Mouse (Mus musculus) common myeloid progenitor, adult 5-6 weeks (primary cell): ENCODE data around the gene Sarnp. TPM values are rescaled to one million over a fixed set of nuclear protein-coding genes. Genes with fewer than 3 reads are reported as not detected.

Source experiments
- ATAC-seq: replicated peaks from 2 replicates; pipeline ENCODE4 v1.8.0; 2016; ENCODE audit warnings: low read depth, mild to moderate bottlenecking, moderate TSS enrichment, inconsistent platforms; ENCODE audit not compliant: poor library complexity, severe bottlenecking
- total RNA-seq: library from RNA; stranded (forward); fragments of 200-1000, 187-1606 nt; gene quantifications from 2 replicates; pipeline ENCODE4 v1.2.3, GENCODE M21; 2017

The Sarnp gene
- total RNA-seq, 1 experiment from 2014 or later: 212 TPM

- ATAC-seq: peak; percentile 17
Observed at GRCm38 (mm10) chr10:128910066-128910841, 93.1 kb downstream of the Sarnp start.

DNA sequence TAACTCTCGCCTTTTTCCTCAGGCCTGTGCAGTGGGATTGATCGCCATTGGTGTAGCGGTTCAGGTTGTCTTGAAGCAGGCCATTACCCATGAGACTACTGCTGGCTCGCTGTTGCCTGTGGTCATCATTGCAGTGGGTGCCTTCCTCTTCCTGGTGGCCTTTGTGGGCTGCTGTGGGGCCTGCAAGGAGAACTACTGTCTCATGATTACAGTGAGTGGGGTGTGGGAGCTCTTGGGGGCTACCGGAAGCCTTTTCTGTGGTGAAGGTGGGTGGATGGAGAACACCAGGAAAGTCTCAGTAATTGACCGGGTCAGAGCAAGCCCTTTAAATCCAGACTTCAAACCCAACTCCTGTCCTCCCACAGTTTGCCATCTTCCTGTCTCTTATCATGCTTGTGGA lies 94.3 kb downstream of the Sarnp start:
- ATAC-seq: peak; percentile 34

DNA sequence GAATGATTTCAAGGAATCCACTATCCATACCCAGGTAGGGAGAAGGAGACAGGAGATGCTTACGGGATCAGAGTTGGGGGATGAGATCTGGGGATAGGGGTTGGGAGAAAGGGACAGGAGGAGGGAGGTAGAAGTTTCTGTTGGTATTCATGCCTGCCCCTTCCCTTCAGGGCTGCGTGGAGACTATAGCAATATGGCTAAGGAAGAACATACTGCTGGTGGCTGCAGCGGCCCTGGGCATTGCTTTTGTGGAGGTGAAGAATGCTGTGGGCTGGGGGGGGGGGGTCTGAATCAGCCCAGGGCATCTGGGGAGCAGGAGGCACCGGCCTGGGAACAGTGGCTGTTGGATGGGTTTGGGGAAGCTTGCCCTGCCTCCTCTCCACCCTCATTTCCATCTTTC lies 95.1 kb downstream of the Sarnp start:
- no peak for ATAC-seq

DNA sequence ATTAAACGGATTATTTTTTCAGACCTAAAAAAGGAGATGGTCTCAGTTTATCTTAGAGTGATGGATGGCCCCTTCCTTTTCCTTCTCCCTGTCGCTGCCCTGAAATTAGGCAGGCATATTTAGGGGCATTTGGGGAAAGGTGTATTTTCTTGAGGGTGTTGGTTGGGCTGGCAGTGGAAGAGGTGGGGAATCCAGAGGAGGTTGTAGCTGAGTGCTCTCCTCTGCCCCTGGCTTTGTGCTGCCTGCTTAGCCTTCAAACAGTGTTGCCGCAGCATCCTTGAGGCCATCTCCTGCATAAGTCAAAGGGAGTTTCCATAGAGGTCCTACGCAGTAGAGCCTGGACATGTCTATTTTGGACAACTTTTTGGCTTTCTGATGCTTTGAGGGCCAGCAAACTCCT lies 95.7 kb downstream of the Sarnp start:
- ATAC-seq: no peak

DNA sequence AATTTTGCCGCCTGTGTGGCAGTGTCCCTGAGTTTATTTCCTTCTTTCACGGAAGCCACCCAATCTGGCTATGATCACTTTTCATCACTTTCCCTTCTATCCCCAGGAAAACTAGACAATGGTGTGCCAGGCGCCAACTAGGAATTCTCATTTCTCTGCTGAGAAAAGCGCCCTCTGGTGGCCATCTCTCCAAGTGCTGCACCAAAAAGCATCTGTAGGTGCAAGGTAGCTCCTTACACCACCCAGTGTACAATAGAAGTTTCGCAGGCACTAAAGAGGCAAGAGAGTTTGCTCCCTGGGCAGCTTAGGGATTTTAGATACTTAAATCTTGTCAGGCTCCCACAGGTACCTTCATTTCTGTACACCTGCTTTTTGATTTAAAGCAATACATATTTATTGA lies 96.1 kb downstream of the Sarnp start:
- ATAC-seq: peak; percentile 65

- no peak for ATAC-seq
Observed at GRCm38 (mm10) chr10:128913696-128914095, 96.6 kb downstream of the Sarnp start.

DNA sequence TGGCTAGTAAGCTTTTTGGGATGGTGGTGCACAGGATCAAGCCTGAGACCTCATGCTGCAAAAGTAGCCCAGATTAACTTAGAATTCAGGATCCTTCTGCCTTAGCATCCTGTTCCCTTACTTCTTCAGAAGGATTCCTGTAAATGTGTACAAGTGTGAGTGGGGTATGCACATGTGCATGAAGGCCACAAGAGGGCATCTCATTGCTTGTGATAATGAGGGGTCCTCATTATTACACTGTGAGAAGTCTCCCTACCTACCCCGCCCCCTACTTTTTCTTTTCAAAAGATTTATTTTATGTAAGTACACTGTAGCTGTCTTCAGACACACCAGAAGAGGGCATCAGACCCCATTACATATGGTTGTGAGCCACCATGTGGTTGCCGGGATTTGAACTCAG lies 98.4 kb downstream of the Sarnp start:
- no peak for ATAC-seq

DNA sequence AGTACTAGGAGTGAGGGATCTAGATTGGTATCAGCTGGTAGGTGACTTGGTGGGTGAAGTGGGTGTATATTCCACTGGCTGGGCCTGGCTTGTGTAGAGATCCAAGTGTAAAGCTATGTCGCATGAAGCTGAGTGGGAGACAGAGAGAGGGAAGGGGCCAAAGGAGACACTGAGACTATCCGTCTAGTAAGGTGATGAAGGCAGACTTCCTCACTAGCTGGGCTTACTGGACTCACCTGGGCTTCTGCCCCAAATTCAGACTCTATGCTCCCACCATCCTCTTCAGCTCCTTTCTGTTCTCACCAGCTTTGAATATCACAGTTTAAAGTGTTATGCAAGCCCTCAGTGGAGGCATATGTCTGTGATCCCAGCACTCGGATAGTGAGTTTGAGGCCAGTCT lies 99.5 kb downstream of the Sarnp start:
- no peak for ATAC-seq

DNA sequence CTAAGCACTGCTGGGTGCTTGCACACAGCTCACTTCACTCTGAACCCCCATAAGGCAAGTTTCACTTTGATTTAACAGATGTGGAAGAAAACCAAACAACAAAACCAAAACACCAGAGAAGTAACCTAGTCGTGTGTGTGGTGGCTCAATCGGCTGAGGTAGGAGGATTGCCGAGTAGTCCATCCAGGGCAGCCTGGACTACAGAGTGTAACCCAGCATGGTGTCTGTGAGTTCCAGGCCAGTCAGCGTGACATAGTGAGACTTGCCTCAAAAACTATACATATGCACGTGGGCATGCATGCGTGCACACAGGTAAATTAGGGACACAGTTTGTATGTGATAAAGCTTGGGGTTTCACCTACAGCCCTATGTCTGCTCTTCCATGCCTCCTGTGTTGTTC lies 100.3 kb downstream of the Sarnp start:
- ATAC-seq: no peak

DNA sequence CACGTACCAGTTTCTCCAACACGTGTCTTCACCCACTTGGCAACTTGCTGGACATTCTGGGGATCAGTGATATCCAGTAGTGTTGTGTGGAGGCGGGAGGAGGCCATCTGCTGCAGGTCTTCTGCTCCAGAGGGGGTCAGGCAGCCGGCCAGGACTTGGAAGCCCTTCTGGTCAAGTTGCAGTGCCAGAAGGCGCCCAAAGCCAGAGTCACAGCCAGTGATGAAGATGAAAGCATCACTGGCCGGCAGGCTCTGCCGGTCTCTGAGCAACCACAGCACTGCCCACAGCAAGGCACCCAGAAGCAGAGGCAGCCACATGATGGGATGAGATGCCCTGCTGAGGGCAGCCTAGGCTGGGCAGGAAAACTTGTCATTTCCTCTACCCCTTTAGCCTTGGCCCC lies 101.1 kb downstream of the Sarnp start:
- ATAC-seq: no peak

GRCm38 (mm10) chr10:128919203-128919631 lies 102.1 kb downstream of the Sarnp start:
- no peak for ATAC-seq

- ATAC-seq: no peak
Observed at GRCm38 (mm10) chr10:128919966-128920365, 102.8 kb downstream of the Sarnp start.

DNA sequence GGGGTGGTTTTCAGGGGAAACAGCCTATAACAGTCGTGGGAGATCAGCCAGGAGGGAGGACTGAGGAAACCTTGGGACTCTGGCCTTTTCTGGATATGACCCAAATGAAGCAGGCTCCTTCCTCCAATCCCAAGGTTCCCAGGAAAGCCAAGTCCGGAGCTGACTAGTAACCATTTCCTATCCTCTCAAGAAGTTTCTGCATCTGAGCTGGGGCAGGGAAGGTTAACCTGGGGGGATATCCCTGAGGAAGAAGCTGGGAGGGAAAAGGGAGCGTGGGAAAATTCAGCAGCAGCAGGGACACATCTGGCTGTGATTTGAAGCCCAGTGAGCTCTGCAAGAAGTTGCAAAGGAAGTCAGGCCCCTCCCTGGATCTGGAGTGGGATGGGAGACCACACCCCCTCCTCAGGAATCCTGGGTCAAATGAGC lies 103.6 kb downstream of the Sarnp start:
- ATAC-seq: no peak

GRCm38 (mm10) chr10:128921251-128921650 lies 104.1 kb downstream of the Sarnp start:
- no peak for ATAC-seq

DNA sequence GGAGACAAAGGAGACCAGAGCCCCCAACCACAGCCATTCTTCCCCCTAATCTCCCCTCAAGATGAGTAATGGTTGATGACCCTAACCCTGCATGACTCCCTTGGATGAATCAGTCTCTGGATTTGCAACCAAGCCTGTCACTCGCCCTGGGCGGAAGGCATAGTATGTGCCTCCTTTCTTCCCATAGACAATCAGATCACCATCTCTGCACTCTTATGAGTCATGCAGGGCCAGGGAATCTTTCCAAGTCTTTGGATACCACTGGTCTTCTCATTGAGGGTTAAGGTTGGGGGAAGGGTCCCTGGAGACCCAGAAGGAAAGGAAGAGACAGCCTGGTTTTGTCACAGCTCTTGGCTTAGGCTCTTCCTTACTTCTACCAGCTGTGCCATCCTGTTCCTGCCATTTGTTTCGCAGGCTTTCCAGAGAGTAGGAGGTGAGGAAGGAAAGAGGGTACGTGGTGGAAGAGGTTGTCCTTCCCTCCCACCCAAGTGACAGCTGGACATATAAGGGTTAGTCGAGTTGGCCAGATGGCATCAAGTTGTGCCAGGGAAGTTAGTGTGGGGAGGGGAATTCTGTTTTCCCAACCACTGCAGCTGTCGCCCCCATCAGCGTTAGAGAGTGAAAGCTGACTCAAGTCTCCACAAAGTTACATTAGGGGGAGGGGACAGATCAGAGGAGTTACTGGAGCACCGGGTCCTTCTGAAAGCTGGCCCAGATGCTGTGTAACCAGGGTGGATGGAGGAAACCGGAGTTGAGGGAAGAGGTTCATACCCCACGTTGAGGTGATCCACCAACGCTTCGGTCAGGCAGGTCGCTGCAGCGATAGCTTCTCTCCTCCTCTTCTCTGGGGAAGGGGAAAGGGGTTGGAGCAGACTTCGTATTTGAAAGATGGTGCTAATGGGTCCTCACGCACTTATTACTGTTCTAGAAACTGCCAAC lies 105.0 kb downstream of the Sarnp start:
- no peak for ATAC-seq

DNA sequence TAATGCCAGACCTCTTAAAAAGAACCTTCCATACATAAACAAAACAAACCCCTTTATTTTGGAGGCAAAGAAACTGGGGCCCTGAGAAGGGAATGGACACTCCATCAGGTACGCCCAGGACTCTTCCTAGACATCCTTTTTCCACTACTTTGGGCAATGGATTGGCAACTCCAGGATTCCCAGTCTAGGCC lies 105.6 kb downstream of the Sarnp start, which contains the start of gene Rdh5:
Gene Rdh5 (minus strand): TSS at position 67 of the 191 bp plus-strand sequence.
- ATAC-seq: no peak

DNA sequence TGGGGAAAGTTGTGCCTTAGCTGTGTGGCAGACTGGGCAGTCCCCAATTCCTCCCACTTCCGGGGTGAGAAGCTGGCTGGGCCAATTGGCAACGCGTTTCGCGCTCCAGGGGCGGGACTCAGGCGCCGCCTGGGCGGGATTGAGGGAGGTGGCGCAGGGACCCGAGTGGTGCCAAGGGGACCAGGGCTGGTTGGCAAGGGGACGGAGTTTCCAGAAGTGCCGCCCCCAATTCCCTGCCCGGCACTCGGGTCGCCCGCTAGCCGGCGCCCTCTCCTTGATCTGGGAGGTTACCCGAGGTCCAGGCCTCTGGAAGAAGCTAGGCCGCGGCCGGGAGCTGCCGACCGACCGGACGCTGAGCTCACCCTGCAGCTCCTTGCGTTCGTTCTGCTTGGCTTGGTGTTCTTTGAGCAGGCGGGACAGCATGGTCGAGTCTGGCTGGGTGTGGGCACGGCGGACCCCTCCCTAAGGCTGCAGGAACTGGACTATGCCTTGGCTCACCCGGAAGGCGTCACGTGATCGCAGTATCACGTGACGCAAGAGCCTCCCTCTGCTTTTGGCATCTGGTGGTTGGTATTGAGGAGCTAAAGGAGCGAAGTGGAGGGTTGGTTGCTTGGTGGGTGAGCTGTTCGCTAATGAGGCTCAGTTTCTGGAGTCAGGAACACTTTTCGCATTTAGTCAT lies 106.0 kb downstream of the Sarnp start:
- ATAC-seq: peak; percentile 91

DNA sequence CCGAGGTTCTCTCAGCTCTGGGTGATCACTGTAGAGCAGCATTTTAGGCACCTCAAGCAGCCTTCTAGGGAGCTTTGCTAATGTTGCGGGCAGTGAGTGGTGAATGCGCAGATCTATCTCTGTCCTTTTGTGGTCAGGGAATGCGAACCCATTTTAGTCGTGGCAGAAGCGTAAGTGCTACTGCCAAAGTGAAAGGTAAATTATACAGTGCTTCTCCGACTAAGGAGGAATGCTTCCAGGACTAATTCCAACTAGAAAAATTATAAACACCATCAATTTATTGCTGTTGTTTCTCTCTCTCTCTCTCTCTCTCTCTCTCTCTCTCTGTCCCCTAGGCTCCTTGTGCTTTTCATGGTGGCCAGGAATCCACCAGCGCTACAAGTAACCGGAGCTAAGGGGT lies 106.8 kb downstream of the Sarnp start, which contains the start of gene Bloc1s1:
Gene Bloc1s1 (minus strand): TSS at position 101 of the 400 bp plus-strand sequence.
- ATAC-seq: peak; percentile 8
